Mouse (Mus musculus): ENCODE measurements around the gene Prl8a6.

Gene Prl8a6

GRCm38 (mm10) chr13:27438588-27438987, at the start of gene Prl8a6:
TSS of gene Prl8a6 (minus strand) at chr13:27438688.
- no peak for DNase-seq

GRCm38 (mm10) chr13:27433159-27433558, 5.3 kb downstream of the Prl8a6 start:
- no peak for DNase-seq

DNA sequence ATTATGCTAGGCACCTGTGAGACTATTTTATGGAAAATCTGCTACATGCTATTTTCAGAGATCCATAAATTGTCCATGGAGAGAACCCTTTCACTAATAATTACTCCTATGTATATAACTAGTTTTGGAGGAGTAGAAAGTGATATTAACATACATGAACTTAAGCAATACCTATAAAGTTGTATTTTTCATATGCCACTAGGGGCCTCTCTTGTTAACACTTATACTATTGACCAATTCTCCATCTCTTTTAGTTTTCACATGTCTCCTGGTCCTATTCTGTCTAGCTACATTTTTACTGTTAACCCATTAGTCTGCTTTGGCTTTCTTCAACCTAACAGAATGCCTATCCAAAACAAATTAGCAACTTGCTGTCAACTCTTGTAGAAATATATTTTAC, 24.8 kb downstream of the Prl8a6 start:
- DNase-seq: no peak

GRCm38 (mm10) chr13:27399061-27399724, 39.3 kb downstream of the Prl8a6 start:
- no peak for DNase-seq

DNA sequence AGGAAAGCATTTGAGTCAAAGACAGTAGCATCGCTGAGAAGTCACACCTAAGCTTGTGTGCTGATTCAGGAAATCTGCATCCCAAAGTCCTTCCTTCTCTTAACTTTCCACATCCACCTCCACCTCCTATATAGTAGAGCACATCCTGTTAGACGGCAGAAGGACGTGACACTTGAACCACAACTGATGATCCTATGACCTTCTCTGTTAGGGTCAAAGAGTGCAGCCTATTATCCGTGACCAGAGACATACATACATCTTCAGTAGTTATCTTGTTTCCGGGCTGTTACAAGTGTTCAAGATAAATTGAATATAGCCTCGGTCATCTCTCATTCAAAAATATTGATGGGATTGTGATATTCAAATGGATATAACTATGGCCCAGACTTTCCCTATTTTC, 47.7 kb downstream of the Prl8a6 start, which contains the start of gene Prl2b1:
Gene Prl2b1 (minus strand): TSS at position 101 of the 400 bp plus-strand sequence.
- DNase-seq: no peak

Measured in lung, postnatal 36 days (tissue).